Mouse (Mus musculus): ENCODE data around the gene Efna5. TPM values are rescaled to one million over a fixed set of nuclear protein-coding genes. Genes with fewer than 3 reads are reported as not detected.

Gene Efna5
- polyA plus RNA-seq, 1 experiment from 2014 or later = 65.4 TPM

DNA sequence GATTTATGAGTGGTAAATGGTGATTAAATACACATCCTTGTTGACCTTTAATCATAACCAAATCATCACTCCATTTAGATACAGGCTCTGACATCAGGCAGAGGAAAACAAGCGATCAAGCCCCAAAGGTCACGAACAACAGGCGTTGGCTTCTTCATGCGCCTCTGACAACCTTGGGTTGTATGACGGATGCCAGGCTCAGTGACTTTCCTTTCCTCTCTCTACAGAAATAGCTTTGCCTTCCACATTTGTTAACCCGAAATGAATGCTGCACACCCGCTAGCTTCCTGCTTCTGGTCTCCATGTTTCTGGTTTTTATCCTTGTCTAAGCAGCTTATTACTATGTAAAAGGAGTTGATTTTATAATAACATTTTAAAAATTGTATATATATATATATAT is 244.2 kb downstream of the Efna5 start:
- Histone ChIP-seq H3K4me2 (ENCODE audit: low read depth, low read length) (no peak overlapping the region), H3K4me1 (ENCODE audit: control insufficient read depth, insufficient read depth, low read length) (no peaks in the 10 kb centered on the region), H3K27me3 (ENCODE audit: control insufficient read depth, insufficient read depth, low read length) (no peaks in the 10 kb centered on the region), H3K4me3 (ENCODE audit: low read depth, low read length) (no peak overlapping the region), H3K27ac (ENCODE audit: low read depth, low read length) (no peak overlapping the region), H3K9ac (replicated peaks; ENCODE audit: low read depth, low read length) (no peak overlapping the region), H3K9me3 (ENCODE audit: control insufficient read depth, low read length) (no peaks in the 10 kb centered on the region), H3K36me3 (ENCODE audit: control insufficient read depth, insufficient read depth, low read length) (no peaks in the 10 kb centered on the region)
- 91% methylated on average over 7 of the region's 7 CpGs for WGBS
- ATAC-seq (ENCODE audit: low read depth) = no peak

DNA sequence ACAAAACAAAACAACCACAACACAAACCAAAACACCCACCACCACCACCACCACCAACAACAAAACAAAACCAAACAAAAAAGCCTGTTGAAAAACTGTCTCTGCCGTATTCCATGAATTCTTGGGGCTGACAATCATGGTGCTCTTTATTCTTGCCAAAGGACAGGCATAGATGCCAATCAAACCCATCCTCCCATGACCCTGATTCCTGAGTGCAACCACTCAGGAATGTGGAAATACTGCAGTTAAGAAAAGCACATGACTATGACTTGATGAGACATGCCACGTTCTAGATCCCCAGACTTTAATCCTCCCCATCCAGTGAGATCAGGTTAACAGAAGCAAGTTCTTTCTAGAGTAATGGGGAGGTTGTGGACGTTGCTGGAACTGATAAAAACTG is 246.2 kb downstream of the Efna5 start:
- Histone ChIP-seq H3K4me3 (ENCODE audit: low read depth, low read length) (no peak overlapping the region), H3K36me3 (ENCODE audit: control insufficient read depth, insufficient read depth, low read length) (no peaks in the 10 kb centered on the region), H3K4me2 (ENCODE audit: low read depth, low read length) (no peak overlapping the region), H3K27me3 (ENCODE audit: control insufficient read depth, insufficient read depth, low read length) (no peaks in the 10 kb centered on the region), H3K9ac (replicated peaks; ENCODE audit: low read depth, low read length) (no peak overlapping the region), H3K9me3 (ENCODE audit: control insufficient read depth, low read length) (no peaks in the 10 kb centered on the region), H3K4me1 (ENCODE audit: control insufficient read depth, insufficient read depth, low read length) (no peaks in the 10 kb centered on the region), H3K27ac (ENCODE audit: low read depth, low read length) (no peak overlapping the region)
- 88% methylated on average over 3 of the region's 3 CpGs for WGBS
- no peak for ATAC-seq (ENCODE audit: low read depth)

DNA sequence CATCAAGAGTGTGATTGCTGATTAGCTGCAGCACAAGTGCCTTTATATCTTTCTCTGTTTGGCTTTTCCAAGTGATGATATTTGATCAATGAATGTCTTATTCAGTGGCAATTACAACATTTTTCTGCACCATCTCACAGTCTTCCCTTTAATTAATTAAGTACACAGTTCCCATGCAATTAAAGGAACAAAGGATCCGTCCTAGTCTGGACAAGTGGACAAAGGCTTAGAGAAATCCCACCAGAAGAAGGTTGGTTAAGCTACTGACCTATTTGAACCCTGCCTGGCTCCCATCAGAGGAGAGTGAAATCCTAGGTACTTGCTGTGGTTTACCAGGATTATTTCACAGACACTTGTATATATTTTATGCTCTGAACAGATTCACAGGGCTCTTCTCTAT is 252.6 kb downstream of the Efna5 start:
- Histone ChIP-seq H3K4me3 (ENCODE audit: low read depth, low read length) (no peak overlapping the region), H3K9me3 (ENCODE audit: control insufficient read depth, low read length) (no peaks in the 10 kb centered on the region), H3K4me2 (ENCODE audit: low read depth, low read length) (no peak overlapping the region), H3K9ac (replicated peaks; ENCODE audit: low read depth, low read length) (no peak overlapping the region), H3K27me3 (ENCODE audit: control insufficient read depth, insufficient read depth, low read length) (no peaks in the 10 kb centered on the region), H3K4me1 (ENCODE audit: control insufficient read depth, insufficient read depth, low read length) (peaks cover 11% of the 10 kb centered on the region), H3K27ac (ENCODE audit: low read depth, low read length) (no peak overlapping the region), H3K36me3 (ENCODE audit: control insufficient read depth, insufficient read depth, low read length) (no peaks in the 10 kb centered on the region)
- ATAC-seq (ENCODE audit: low read depth) = no peak
- 66% methylated on average over 1 of the region's 1 CpGs for WGBS

DNA sequence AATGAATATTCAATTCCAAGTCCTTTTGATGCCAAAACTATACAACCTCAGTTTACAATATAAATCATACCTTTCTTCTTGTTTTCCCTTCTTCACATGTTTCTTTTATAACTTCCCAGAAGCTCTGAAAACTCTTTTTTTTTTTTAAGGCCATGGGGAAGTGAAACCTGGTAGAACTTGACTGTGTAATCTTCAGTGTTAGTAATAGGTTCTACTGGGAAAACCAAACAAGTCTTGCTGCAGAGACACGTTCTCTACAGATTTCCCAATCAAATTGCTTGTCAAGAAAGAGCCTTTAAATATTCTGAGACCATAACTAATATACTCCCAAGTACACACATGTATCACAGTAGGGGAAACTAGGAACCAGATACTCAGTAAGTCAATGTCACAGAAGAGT is 253.6 kb downstream of the Efna5 start:
- Histone ChIP-seq H3K4me1 (ENCODE audit: control insufficient read depth, insufficient read depth, low read length) (peaks cover 11% of the 10 kb centered on the region), H3K27me3 (ENCODE audit: control insufficient read depth, insufficient read depth, low read length) (no peaks in the 10 kb centered on the region), H3K4me3 (ENCODE audit: low read depth, low read length) (no peak overlapping the region), H3K9me3 (ENCODE audit: control insufficient read depth, low read length) (no peaks in the 10 kb centered on the region), H3K9ac (replicated peaks; ENCODE audit: low read depth, low read length) (no peak overlapping the region), H3K27ac (ENCODE audit: low read depth, low read length) (no peak overlapping the region), H3K36me3 (ENCODE audit: control insufficient read depth, insufficient read depth, low read length) (no peaks in the 10 kb centered on the region), H3K4me2 (ENCODE audit: low read depth, low read length) (no peak overlapping the region)
- WGBS = 82% methylated on average over 1 of the region's 1 CpGs
- no peak for ATAC-seq (ENCODE audit: low read depth)

DNA sequence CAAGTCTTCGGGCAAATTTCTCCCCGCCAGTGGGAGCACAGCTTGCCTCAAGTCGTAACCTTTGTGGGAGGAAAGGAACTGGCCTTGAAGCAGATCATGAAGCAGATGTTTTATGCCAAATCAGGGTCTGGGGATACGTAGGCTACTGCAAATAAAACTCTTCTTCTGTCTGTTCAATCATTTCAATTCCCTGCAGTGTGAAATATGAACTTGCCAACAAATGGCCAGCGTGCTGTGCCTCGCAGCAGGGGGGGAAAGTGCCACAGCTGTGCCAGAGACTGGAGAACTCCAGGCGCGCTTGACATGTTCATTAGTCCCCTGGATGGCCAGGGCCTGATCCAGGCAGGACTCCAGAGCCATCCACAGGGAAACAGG is 255.5 kb downstream of the Efna5 start:
- ATAC-seq (ENCODE audit: low read depth) = peak; percentile 64
- WGBS = 31% methylated on average over 8 of the region's 8 CpGs
- Histone ChIP-seq H3K4me1 (ENCODE audit: control insufficient read depth, insufficient read depth, low read length) (peaks cover 11% of the 10 kb centered on the region), H3K4me2 (ENCODE audit: low read depth, low read length) (no peak overlapping the region), H3K9ac (replicated peaks; ENCODE audit: low read depth, low read length) (no peak overlapping the region), H3K4me3 (ENCODE audit: low read depth, low read length) (no peak overlapping the region), H3K27me3 (ENCODE audit: control insufficient read depth, insufficient read depth, low read length) (no peaks in the 10 kb centered on the region), H3K36me3 (ENCODE audit: control insufficient read depth, insufficient read depth, low read length) (no peaks in the 10 kb centered on the region), H3K27ac (ENCODE audit: low read depth, low read length) (peak overlapping the region; percentile 55; the same call in 1 of the 2 replicates), H3K9me3 (ENCODE audit: control insufficient read depth, low read length) (no peaks in the 10 kb centered on the region)

DNA sequence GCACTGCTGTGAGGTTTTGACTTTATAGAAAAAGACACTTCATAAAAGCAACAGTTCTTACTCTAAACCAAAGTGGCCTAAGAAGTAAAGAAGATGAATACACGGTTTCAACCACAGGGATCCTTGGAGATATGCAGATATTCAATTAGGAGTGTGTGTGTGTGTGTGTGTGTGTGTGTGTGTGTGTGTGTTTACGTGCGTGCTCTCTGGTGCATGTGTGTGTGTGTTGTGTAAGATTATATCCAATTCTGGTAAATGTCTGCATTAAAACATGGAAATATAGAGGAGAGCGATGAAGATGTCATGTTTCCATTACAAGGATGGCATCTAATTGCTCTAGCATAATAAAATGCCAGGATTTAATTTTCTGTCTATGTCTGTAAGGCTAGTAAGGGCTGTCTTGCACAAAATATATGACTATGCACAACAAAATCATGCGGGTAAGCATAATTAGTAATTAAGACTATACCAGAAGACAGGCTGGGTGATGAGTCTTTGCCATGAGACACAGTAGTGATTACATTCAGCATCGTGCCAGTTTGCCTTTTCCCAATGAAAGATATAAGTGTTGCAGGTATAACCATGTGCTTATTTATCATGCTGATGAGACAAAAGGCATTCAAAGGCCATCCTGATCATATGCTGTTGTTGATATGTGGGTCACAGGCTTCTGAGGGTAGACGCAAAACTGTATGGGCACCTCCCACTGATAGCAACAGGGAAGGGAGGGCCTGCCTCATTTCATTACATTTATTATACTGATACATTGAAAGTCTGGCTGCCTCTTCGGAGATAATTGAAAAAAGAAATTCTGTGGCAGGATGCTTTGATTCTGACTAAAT is 256.1 kb downstream of the Efna5 start:
- ATAC-seq (ENCODE audit: low read depth) = peak; percentile 68
- Histone ChIP-seq H3K9me3 (ENCODE audit: control insufficient read depth, low read length) (no peaks in the 10 kb centered on the region), H3K36me3 (ENCODE audit: control insufficient read depth, insufficient read depth, low read length) (no peaks in the 10 kb centered on the region), H3K4me1 (ENCODE audit: control insufficient read depth, insufficient read depth, low read length) (peaks cover 11% of the 10 kb centered on the region), H3K4me3 (ENCODE audit: low read depth, low read length) (no peak overlapping the region), H3K27me3 (ENCODE audit: control insufficient read depth, insufficient read depth, low read length) (no peaks in the 10 kb centered on the region), H3K27ac (ENCODE audit: low read depth, low read length) (peak overlapping the region; percentile 55), H3K9ac (replicated peaks; ENCODE audit: low read depth, low read length) (no peak overlapping the region), H3K4me2 (ENCODE audit: low read depth, low read length) (no peak overlapping the region)
- 47% methylated on average over 8 of the region's 8 CpGs for WGBS

DNA sequence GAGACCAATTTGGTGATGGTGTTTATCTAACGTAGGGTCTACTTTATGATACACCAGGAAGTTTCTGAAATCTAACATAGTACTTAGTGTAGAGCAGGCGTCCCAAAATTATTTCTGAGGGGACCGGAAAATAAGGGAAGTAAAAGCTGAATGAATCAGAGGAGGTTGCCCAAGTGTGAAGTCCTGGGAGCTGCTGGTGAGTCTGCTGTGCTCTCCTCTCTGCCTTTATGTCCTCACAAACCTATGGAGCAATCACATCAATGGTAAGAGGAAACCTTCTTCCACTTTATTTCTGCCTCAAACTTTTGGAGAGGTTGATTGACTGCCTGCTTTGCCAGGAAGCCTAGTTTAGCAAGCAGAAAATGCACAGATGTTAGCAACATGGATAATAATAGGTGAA is 257.9 kb downstream of the Efna5 start:
- no peak overlapping the region for H3K27ac ChIP-seq (ENCODE audit: low read depth, low read length)
- H3K4me2 ChIP-seq (ENCODE audit: low read depth, low read length) = no peak overlapping the region
- no peak for ATAC-seq (ENCODE audit: low read depth)
- no peak overlapping the region for H3K4me3 ChIP-seq (ENCODE audit: low read depth, low read length)
- no peaks in the 10 kb centered on the region for H3K27me3 ChIP-seq (ENCODE audit: control insufficient read depth, insufficient read depth, low read length)
- H3K9ac ChIP-seq (replicated peaks; ENCODE audit: low read depth, low read length) = no peak overlapping the region
- H3K36me3 ChIP-seq (ENCODE audit: control insufficient read depth, insufficient read depth, low read length) = no peaks in the 10 kb centered on the region
- 89% methylated on average over 3 of the region's 3 CpGs for WGBS
- peaks cover 11% of the 10 kb centered on the region for H3K4me1 ChIP-seq (ENCODE audit: control insufficient read depth, insufficient read depth, low read length)
- H3K9me3 ChIP-seq (ENCODE audit: control insufficient read depth, low read length) = no peaks in the 10 kb centered on the region

DNA sequence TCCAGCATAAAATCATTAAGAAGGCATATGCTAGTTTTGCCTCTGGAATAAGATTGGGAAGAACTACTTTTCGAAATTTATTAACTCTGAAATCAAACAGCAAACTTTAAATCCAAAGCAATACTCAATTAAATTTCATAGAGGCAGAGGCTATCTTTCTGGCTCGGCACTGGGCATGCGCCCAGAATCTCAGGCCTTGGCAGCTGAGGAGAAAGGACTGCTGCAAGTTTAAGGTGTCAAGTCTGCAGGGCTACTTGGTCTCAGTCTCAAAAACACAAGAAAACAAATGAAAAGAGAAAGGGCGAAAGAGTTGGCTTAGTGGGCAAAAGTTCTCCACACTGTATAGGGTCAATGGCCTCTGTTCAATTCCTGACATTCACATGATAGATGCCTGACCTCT is 258.6 kb downstream of the Efna5 start:
- peaks cover 11% of the 10 kb centered on the region for H3K4me1 ChIP-seq (ENCODE audit: control insufficient read depth, insufficient read depth, low read length)
- H3K9ac ChIP-seq (replicated peaks; ENCODE audit: low read depth, low read length) = no peak overlapping the region
- no peak overlapping the region for H3K4me2 ChIP-seq (ENCODE audit: low read depth, low read length)
- H3K27me3 ChIP-seq (ENCODE audit: control insufficient read depth, insufficient read depth, low read length) = no peaks in the 10 kb centered on the region
- no peak overlapping the region for H3K4me3 ChIP-seq (ENCODE audit: low read depth, low read length)
- H3K36me3 ChIP-seq (ENCODE audit: control insufficient read depth, insufficient read depth, low read length) = no peaks in the 10 kb centered on the region
- H3K9me3 ChIP-seq (ENCODE audit: control insufficient read depth, low read length) = no peaks in the 10 kb centered on the region
- WGBS = 92% methylated on average over 4 of the region's 4 CpGs
- ATAC-seq (ENCODE audit: low read depth) = no peak
- no peak overlapping the region for H3K27ac ChIP-seq (ENCODE audit: low read depth, low read length)

DNA sequence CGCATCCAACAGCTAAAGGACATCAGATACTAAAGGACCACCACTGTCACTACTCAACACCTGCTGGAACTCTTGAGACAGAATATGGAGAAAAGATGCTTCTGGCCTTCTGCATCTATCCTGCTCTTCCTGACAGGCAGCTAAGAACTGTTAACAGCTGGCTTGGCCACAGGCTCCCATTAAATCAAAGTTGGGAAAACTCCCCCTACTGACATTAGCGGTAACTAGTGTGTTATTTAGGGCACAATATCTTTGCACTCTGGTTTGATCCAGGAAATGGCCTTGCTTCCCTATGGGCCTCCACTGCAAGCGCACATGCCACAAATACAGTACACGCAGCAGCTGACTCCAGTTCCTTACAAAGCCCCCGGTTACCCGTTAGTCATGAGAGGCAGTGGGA is 266.0 kb downstream of the Efna5 start:
- H3K4me3 ChIP-seq (ENCODE audit: low read depth, low read length) = no peak overlapping the region
- no peak overlapping the region for H3K9ac ChIP-seq (replicated peaks; ENCODE audit: low read depth, low read length)
- no peaks in the 10 kb centered on the region for H3K9me3 ChIP-seq (ENCODE audit: control insufficient read depth, low read length)
- no peaks in the 10 kb centered on the region for H3K36me3 ChIP-seq (ENCODE audit: control insufficient read depth, insufficient read depth, low read length)
- H3K4me1 ChIP-seq (ENCODE audit: control insufficient read depth, insufficient read depth, low read length) = 0 out of 2 replicates have a peak, but pooled peaks cover 3% of the 10 kb centered on the region
- H3K27me3 ChIP-seq (ENCODE audit: control insufficient read depth, insufficient read depth, low read length) = no peaks in the 10 kb centered on the region
- no peak overlapping the region for H3K27ac ChIP-seq (ENCODE audit: low read depth, low read length)
- H3K4me2 ChIP-seq (ENCODE audit: low read depth, low read length) = no peak overlapping the region
- ATAC-seq (ENCODE audit: low read depth) = no peak
- WGBS = 67% methylated on average over 6 of the region's 6 CpGs
